Mouse (Mus musculus): ENCODE measurements around the gene Calr. TPM values are rescaled to one million over a fixed set of nuclear protein-coding genes. Genes with fewer than 3 reads are reported as not detected.

The Calr gene
- total RNA-seq, 1 experiment: 1,121 TPM

DNA sequence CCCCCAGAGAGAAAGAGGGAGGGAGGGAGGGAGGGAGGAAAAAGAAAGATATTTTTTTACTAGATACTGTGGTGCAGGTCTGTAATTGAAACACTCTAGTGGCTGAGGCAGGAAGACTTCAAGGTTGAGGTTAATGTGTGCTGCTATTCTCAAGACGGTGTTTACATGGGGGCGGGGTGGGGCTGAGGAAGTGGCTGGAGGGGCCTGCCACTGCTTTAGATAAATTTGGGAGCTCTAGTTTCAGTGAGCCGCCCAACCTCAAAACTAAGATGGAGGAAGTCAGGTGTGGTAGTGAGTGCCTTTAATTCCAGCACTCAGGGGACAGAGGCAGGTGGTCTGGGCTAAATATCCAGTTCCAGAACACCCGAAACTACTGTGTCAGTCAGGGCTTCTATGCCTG lies 21.1 kb downstream of the Calr start:
- Histone ChIP-seq H3K9me3 (ENCODE audit: control insufficient read depth, insufficient read depth, low read depth, low read length) (no peaks in the 10 kb centered on the region), H3K36me3 (ENCODE audit: control insufficient read depth, insufficient read depth, low read length, poor library complexity, severe bottlenecking) (no peaks in the 10 kb centered on the region), H3K9ac (ENCODE audit: insufficient read depth, low read depth, low read length, poor library complexity, severe bottlenecking) (no peak overlapping the region), H3K27ac (ENCODE audit: insufficient read depth, low read depth, low read length, poor library complexity, severe bottlenecking) (no peak overlapping the region), H3K4me3 (ENCODE audit: insufficient read depth in 1 of 2, low read depth in 1 of 2, low read length in 2 of 2, poor library complexity in 1 of 2, severe bottlenecking in 1 of 2) (no peak overlapping the region), H3K4me1 (ENCODE audit: control insufficient read depth in 2 of 2, insufficient read depth in 2 of 2, low read length in 2 of 2, poor library complexity in 1 of 2) (no peaks in the 10 kb centered on the region)
- no peak for DNase-seq (ENCODE audit: low read depth, low spot score)
- TF ChIP-seq HCFC1 (IDR thresholded peaks at IDR 0.05; ENCODE audit: borderline replicate concordance, insufficient read depth, low read length) (no peak), ZC3H11A (IDR thresholded peaks at IDR 0.05; ENCODE audit: borderline replicate concordance, low read depth, low read length) (no peak), ZNF384 (IDR thresholded peaks at IDR 0.05; ENCODE audit: low read depth, low read length) (no peak), MAFK (IDR thresholded peaks at IDR 0.05; ENCODE audit: insufficient read depth, low read depth, low read length) (no peak), CHD2 (IDR thresholded peaks at IDR 0.05; ENCODE audit: low read depth, low read length) (no peak)
- in situ Hi-C loops (cut with MboI; ENCODE audit: low sequenced_read_pairs in 2 of 2, unreplicated experiment in 2 of 2): no loop called here

DNA sequence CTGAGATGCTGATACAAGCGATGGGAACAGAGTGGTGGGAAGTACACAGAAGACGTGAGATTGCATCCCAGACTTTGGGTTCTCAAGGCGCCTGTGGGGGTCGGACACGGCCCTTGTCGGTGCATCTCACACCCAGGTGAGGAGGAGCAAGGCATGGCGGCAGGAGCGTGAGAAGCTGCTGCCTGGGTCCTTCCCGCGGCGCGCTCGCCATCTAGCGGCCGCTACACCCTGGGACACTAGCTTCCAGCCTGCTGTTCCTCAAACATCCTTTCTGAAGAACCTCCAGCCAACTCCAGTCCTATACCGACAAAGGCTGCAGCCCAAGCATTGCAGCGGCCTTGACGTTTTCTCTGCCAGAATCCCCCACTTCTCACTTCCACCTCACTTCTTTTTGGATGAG lies 23.1 kb downstream of the Calr start:
- no peaks in the 10 kb centered on the region for H3K4me1 ChIP-seq (ENCODE audit: control insufficient read depth in 2 of 2, insufficient read depth in 2 of 2, low read length in 2 of 2, poor library complexity in 1 of 2)
- H3K27ac ChIP-seq (ENCODE audit: insufficient read depth, low read depth, low read length, poor library complexity, severe bottlenecking): no peak overlapping the region
- no peaks in the 10 kb centered on the region for H3K36me3 ChIP-seq (ENCODE audit: control insufficient read depth, insufficient read depth, low read length, poor library complexity, severe bottlenecking)
- H3K9ac ChIP-seq (ENCODE audit: insufficient read depth, low read depth, low read length, poor library complexity, severe bottlenecking): no peak overlapping the region
- in situ Hi-C loops (cut with MboI; ENCODE audit: low sequenced_read_pairs in 2 of 2, unreplicated experiment in 2 of 2): no loop called here
- DNase-seq (ENCODE audit: low read depth, low spot score): no peak
- TF ChIP-seq ZNF384 (IDR thresholded peaks at IDR 0.05; ENCODE audit: low read depth, low read length) (no peak), CHD2 (IDR thresholded peaks at IDR 0.05; ENCODE audit: low read depth, low read length) (no peak), HCFC1 (IDR thresholded peaks at IDR 0.05; ENCODE audit: borderline replicate concordance, insufficient read depth, low read length) (no peak), ZC3H11A (IDR thresholded peaks at IDR 0.05; ENCODE audit: borderline replicate concordance, low read depth, low read length) (no peak), MAFK (IDR thresholded peaks at IDR 0.05; ENCODE audit: insufficient read depth, low read depth, low read length) (no peak)
- no peak overlapping the region for H3K4me3 ChIP-seq (ENCODE audit: insufficient read depth in 1 of 2, low read depth in 1 of 2, low read length in 2 of 2, poor library complexity in 1 of 2, severe bottlenecking in 1 of 2)
- H3K9me3 ChIP-seq (ENCODE audit: control insufficient read depth, insufficient read depth, low read depth, low read length): no peaks in the 10 kb centered on the region

DNA sequence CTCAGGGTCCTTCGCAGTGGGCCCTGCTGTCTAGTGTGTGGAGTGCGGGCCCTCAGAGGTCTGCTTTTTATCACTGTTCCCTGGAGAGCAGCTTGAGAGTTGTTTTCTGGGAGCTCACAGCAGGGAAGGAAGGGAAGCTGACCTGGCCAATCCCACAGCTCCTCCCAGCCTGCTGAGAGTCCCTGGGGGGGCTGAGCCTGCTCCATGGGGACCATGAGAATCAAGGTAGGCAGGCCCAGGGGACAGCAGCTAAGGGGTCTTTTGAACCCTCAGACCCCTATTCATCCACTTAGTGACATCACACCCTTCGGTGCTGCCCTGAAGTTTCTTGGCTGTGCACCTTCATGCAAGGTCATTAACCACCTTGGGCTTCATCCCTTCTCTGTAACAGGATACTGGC lies 24.0 kb downstream of the Calr start, which contains the start of gene Dand5:
TSS of gene Dand5 (minus strand) at position 101 of the 400 bp plus-strand sequence.
- in situ Hi-C loops (cut with MboI; ENCODE audit: low sequenced_read_pairs in 2 of 2, unreplicated experiment in 2 of 2): no loop called here
- no peaks in the 10 kb centered on the region for H3K4me1 ChIP-seq (ENCODE audit: control insufficient read depth in 2 of 2, insufficient read depth in 2 of 2, low read length in 2 of 2, poor library complexity in 1 of 2)
- DNase-seq (ENCODE audit: low read depth, low spot score): no peak
- TF ChIP-seq MAFK (IDR thresholded peaks at IDR 0.05; ENCODE audit: insufficient read depth, low read depth, low read length) (no peak), ZC3H11A (IDR thresholded peaks at IDR 0.05; ENCODE audit: borderline replicate concordance, low read depth, low read length) (no peak), ZNF384 (IDR thresholded peaks at IDR 0.05; ENCODE audit: low read depth, low read length) (no peak), CHD2 (IDR thresholded peaks at IDR 0.05; ENCODE audit: low read depth, low read length) (no peak), HCFC1 (IDR thresholded peaks at IDR 0.05; ENCODE audit: borderline replicate concordance, insufficient read depth, low read length) (no peak)
- no peak within 1 kb of the TSS for H3K27ac ChIP-seq (ENCODE audit: insufficient read depth, low read depth, low read length, poor library complexity, severe bottlenecking)
- no peaks in the 10 kb centered on the region for H3K36me3 ChIP-seq (ENCODE audit: control insufficient read depth, insufficient read depth, low read length, poor library complexity, severe bottlenecking)
- H3K9me3 ChIP-seq (ENCODE audit: control insufficient read depth, insufficient read depth, low read depth, low read length): no peaks in the 10 kb centered on the region
- no peak within 1 kb of the TSS for H3K9ac ChIP-seq (ENCODE audit: insufficient read depth, low read depth, low read length, poor library complexity, severe bottlenecking)
- no peak within 1 kb of the TSS for H3K4me3 ChIP-seq (ENCODE audit: insufficient read depth in 1 of 2, low read depth in 1 of 2, low read length in 2 of 2, poor library complexity in 1 of 2, severe bottlenecking in 1 of 2)

GRCm38 (mm10) chr8:84816117-84816516 lies 30.6 kb downstream of the Calr start:
- H3K4me3 ChIP-seq (ENCODE audit: insufficient read depth in 1 of 2, low read depth in 1 of 2, low read length in 2 of 2, poor library complexity in 1 of 2, severe bottlenecking in 1 of 2): no peak overlapping the region

More at GRCm38 (mm10) chr8:84816117-84816516, 30.6 kb downstream of the Calr start:
- in situ Hi-C loops (cut with MboI; ENCODE audit: low sequenced_read_pairs in 2 of 2, unreplicated experiment in 2 of 2): loop anchor here (5.0 to 10.0 kb wide), 2 partner anchors 111 to 119 kb away; partner anchors contain the start of gene Lyl1 (in 1 of the 2)
- Histone ChIP-seq H3K4me1 (ENCODE audit: control insufficient read depth in 2 of 2, insufficient read depth in 2 of 2, low read length in 2 of 2, poor library complexity in 1 of 2) (no peaks in the 10 kb centered on the region; a peak in 1 of 4 replicates), H3K9me3 (ENCODE audit: control insufficient read depth, insufficient read depth, low read depth, low read length) (no peaks in the 10 kb centered on the region), H3K36me3 (ENCODE audit: control insufficient read depth, insufficient read depth, low read length, poor library complexity, severe bottlenecking) (no peaks in the 10 kb centered on the region), H3K27ac (ENCODE audit: insufficient read depth, low read depth, low read length, poor library complexity, severe bottlenecking) (no peak overlapping the region), H3K9ac (ENCODE audit: insufficient read depth, low read depth, low read length, poor library complexity, severe bottlenecking) (no peak overlapping the region)
- DNase-seq (ENCODE audit: low read depth, low spot score): no peak
- TF ChIP-seq CHD2 (IDR thresholded peaks at IDR 0.05; ENCODE audit: low read depth, low read length): no peak
- TF ChIP-seq ZNF384 (IDR thresholded peaks at IDR 0.05; ENCODE audit: low read depth, low read length): no peak
- TF ChIP-seq HCFC1 (IDR thresholded peaks at IDR 0.05; ENCODE audit: borderline replicate concordance, insufficient read depth, low read length): no peak
- no peak for TF ChIP-seq ZC3H11A (IDR thresholded peaks at IDR 0.05; ENCODE audit: borderline replicate concordance, low read depth, low read length)
- TF ChIP-seq MAFK (IDR thresholded peaks at IDR 0.05; ENCODE audit: insufficient read depth, low read depth, low read length): no peak

All from ES-E14 (cell line).